Mouse (Mus musculus) large intestine, adult 2 months (tissue): ENCODE data around the gene Tnrc6c. TPM values are rescaled to one million over a fixed set of nuclear protein-coding genes. Genes with fewer than 3 reads are reported as not detected.

Source experiments
- DNase-seq: peaks from one replicate; pipeline ENCODE4 v3.0.0-alpha.2; 2012; ENCODE audit warnings: low read depth, low spot score
- WGBS: fragments of 180-500 bp; shearing (Covaris S2); methylation state at CpG from one replicate; pipeline ENCODE4 v1.1.7; 2018; 5-methylcytosine and 5-hydroxymethylcytosine counted together
- polyA plus RNA-seq: library from polyadenylated mRNA; depleted of rRNA; stranded (reverse); fragments of >200 nt; gene quantifications from 2 replicates; pipeline ENCODE4 v1.2.3, GENCODE M21; 2012

The Tnrc6c gene
- polyA plus RNA-seq, 1 experiment, result 8.2 TPM

DNA sequence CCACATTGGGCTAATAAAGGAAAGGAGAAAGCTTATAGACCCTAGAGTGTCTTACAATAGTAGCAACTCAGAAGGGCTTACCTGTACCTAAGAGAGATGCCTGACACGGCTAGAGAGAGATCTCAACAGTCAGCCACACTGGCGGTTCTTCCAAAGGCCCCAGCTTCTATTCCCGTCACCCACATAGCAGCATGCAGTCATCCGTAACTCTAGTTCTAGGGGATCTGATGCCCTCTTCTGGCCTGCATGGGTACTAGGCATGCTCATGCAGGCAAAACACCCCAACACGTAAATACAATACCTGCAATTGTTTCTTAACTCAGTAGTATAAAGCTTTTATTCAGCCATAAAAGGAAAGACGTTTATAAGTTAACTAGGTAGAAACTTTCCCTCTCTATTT lies 59.3 kb downstream of the Tnrc6c start:
- no peak for DNase-seq
- 87% methylated on average over 6 of the region's 6 CpGs for WGBS

DNA sequence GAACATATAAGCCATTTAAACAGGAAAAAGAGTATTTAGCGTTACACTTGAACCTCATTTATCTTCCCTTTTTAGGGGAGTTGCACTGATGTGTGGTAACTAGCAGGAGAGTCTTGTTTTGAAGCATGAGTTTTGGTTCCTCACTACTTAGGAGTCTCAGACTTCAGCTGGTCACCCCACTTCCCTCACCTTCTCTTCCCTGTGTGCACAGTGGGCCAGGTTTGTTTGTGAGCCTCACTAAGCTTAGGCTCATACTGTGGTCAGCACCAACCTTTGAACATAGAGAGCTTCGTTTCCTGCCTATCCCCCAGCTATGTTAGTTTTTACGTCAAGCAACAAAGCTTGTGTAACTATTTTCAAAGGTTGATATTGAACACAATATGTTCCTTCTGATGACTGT lies 64.7 kb downstream of the Tnrc6c start:
- DNase-seq, result no peak
- WGBS, result 83% methylated on average over 3 of the region's 3 CpGs

DNA sequence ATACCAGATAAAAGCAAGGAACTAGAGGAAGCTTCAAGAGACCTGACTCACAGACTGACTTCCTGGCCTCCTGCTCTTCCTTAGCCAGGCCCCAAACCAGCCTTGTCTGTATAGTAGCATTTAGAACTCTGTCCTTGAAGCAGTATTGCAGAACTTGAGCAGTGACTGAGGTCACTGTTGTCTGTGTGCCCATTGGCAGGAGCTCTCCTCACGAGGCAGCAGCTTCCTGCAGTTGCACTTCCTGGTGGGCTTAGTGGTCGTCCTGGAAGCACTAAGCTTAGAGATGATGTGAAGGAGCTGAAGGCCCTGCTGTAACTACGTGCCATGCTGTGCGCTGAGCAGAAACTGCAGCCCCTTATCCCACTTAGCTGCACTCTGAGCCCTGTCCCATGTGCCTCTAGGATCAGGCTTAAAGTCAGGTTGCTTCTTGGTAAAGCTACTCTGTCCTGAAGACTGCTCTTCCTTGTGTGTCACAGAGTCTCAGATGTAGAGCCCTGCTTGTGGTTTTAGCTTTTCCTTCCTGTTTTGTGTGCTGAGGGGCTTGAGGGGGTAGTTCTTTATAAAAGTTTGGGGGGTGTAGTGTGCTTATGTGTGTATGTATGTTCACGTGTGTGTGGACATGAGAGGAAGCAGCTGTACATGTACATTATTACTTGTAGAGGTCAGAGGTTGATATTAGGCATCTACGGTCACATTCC lies 70.7 kb downstream of the Tnrc6c start:
- WGBS, result 74% methylated on average over 6 of the region's 6 CpGs
- DNase-seq, result no peak

DNA sequence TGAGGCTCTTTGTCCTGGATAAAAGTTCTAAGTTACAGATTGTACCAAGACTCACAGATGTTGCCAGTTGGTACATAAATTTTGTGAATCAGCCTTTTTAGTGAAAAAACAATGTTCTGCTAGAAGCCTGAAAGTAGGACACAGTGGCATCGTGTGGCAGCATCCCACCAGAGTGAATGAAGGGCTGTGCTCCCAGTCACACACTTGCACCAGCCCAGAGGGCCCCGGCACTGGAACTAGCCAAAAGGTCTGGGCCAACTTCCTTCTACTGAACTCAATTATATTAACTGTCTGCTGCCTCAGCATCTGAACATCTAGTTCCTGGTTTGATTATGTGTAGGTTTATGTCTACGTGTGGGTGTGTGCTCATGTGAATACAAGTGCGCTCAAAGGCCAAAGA lies 72.9 kb downstream of the Tnrc6c start:
- DNase-seq, result no peak
- 44% methylated on average over 4 of the region's 4 CpGs for WGBS

DNA sequence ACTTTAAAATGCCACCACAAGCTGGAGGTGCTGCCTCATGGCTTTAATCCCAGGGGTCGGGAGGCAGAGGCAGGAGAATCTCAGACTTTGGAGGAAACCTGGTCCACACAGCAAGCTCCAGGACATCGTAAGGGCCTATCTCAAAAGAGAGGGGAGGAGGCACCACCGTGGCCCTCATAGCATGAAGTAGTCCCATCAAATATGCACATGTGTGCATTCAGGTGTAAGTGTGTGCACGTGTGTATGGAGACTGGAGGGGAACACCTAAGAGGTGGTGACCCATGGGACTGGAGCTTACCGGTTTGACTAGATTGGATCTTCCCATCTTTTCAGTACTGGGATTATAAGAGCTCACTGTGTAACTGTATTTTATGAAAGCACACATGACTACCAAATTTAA lies 74.2 kb downstream of the Tnrc6c start:
- 87% methylated on average over 5 of the region's 5 CpGs for WGBS
- no peak for DNase-seq

DNA sequence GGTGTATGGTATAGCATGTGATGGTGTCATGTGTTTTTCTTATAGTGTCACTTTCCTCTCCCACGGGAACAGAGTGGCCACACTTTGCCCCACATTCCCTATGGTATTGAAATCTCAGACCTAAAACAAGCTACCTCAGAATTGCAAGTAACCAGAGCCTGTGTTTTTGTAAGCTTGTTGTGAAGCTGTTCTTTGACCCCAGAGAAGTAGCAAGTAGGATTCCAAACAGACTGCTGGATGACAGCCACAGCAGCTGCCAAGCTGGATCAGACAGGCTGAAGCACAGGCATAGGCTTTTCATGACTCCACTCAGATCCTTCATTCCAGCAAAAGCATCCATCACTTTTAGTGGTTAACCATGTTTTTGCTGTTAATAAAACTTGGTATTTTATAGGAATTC lies 74.8 kb downstream of the Tnrc6c start:
- WGBS, result 13% methylated on average over 1 of the region's 1 CpGs
- DNase-seq, result no peak

DNA sequence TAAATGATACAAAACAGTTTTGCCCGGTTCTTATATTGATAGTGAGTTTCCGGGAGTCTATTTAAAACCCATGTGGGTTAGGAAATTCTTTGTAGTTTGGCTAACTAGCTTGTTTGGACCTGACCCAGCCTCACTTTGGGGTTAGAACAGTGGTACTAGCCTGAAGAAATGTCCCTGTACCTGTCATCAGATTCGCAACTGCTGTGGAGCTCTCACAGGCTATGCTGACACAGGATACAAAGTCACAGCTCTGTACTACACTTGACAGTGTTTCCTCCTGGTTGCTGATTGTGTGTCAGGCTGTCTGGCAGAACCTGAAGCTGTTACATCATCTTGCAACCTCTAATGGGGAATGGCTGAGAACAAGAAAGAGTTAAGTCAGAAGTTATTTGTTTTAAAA lies 75.3 kb downstream of the Tnrc6c start:
- no peak for DNase-seq
- WGBS, result 69% methylated on average over 3 of the region's 3 CpGs

DNA sequence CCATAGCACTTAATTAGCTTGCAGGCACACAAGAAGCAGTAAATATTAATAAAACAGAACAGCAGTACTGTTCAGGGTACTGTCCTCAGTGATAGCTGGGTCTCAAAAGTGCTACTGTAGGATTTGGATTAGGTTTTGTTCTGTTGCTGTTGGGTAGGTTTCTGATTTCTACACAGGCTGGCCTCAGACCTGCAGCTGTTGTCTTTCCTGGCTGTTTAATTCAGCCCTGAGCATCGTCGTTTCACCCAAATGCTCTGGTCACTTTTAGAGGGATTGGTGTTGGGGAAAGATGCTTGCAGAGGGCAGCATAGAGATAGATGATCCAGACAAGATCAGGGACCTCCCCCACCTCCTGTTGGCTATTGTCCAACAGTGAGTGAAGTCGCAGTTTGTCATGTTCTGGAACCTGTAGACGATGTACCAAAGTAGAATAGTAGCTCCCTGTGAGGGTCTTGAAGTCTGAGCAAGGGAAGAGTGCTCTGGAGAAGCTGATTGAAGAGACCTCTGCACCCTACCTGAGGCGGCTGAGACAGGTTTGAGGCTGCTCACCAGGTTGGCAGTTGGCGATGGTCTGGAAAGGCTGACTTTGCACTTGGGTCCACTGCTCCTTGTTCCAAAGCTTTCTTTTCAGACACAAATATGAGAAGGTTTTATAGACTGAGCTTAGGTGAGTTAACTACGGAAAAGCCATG lies 75.9 kb downstream of the Tnrc6c start:
- WGBS, result 82% methylated on average over 7 of the region's 7 CpGs
- no peak for DNase-seq

DNA sequence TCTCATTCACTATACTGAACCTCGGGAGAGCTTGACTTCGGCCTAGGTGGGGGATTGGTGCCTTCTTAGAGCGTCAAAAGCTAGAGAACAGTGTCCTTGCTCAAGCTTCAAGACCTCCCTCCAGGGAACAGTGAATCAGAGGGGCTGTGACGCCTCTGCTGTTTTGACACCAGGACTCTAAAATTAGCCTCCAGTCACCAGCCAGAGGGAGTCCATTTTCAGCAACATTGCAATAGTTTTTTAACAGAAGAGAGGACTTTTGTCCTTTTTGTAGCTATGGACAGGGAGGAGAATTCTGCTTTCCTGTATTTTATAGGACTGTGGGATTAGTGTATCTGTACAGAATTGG lies 76.4 kb downstream of the Tnrc6c start:
- WGBS, result 82% methylated on average over 4 of the region's 4 CpGs
- no peak for DNase-seq

DNA sequence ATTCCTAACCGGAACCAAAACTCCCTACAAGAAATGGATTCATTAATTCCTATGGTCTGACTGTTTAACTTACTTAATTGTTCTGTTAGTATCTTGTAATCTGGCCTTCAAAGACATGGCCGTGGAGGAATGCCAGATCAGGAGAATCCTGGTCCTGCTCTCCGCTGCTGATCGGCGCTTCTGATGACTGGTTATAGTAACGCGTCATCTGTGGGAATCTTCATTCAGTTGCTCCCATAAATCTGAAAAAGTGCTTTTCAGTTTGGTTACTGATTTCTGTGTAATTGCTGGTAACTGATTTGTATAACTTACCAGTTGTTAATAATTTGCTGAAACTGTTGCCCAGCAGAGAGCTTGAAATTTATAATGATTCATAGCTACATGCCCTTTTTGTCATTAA lies 77.4 kb downstream of the Tnrc6c start:
- WGBS, result 78% methylated on average over 7 of the region's 7 CpGs
- DNase-seq, result no peak

DNA sequence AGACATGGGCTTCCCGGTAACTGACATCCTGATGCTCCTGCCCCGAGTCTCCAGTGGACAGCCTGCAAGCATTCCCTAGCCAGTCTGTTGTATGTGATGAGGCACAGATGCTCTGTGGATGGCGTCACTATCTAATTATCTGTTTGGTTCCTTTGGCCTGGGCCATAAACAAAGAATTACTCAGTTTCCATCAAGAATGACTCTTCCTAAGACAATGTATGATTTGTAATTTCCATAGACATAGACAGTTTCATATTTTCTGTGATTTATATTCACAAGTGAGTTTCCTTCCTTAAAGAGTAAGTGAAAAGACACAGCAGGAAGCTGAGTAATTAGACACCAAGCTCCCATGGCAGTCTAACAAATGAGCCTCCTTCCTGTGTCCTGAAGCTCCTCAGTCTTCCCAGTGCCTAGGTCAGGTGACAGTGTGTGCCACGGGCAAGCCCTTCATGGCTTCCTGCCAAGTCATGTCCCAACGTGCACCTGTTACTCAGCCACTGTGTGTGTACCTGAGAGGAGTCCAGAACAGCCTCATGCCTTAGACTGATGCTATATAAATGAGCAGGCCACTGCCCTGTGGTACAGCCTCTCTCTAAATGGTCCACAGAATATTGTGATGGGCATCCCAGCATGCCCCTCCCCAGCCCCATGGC lies 82.1 kb downstream of the Tnrc6c start:
- WGBS, result 47% methylated on average over 5 of the region's 5 CpGs
- DNase-seq, result peak; percentile 47

DNA sequence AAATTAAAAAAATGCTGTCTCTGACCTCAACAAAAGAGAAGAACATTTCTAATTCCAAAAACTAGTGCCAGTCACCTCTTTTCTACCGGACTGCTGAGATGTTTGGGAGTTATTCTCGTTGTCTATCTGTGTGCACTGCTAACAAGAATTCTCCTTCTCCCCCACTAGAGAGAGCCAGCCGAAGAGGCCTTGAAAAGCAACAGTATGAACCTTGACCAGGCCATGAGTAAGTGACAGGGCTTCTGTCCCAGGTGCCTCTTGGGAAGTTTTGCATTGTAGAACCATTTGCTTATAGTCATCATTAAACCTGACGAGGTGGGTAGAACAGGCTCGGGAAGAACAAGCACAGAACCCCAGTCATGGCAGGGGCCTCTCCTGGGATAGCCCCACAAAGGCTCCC lies 84.0 kb downstream of the Tnrc6c start:
- WGBS, result 81% methylated on average over 5 of the region's 5 CpGs
- DNase-seq, result no peak

DNA sequence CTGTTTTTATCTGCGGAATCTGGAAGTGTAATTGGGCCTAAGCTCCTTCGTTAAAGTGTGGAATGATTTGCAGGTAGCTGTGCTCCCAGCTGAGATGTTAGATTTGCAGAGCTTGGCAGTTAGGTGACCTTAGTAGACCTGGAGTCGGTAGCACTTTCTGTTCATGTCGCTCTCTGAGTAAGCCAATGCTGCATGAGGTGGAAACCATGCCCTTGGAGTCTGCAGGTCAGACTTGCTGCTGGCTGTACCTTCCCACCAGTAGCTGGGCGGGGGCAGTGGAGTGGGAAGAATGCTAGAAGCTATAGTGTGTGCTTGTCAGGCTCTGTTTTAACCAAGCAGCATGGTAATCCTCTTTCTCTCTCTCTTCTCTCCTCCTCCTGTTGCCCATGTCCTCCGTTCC lies 87.0 kb downstream of the Tnrc6c start:
- DNase-seq, result no peak
- 94% methylated on average over 6 of the region's 6 CpGs for WGBS

DNA sequence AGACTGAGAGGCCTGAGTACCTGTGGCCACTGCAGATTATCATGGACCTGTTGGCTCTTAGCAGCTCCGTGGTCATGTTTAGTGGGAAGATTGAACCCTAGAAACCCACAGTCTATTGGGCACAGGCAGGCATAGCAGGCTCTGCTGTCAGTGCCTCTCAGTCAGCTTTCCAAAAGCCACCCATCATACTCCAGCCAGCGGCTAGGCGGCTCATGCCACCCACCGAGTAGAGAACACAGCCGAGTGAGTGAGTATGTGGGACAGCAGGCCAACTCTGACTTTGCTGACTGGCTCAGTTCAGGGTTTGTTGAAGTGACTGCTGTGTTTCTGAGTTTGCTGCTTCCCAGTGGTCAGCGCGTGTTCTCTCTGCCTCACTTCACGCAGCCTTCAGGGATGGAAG lies 88.2 kb downstream of the Tnrc6c start:
- WGBS, result 90% methylated on average over 8 of the region's 8 CpGs
- DNase-seq, result no peak

DNA sequence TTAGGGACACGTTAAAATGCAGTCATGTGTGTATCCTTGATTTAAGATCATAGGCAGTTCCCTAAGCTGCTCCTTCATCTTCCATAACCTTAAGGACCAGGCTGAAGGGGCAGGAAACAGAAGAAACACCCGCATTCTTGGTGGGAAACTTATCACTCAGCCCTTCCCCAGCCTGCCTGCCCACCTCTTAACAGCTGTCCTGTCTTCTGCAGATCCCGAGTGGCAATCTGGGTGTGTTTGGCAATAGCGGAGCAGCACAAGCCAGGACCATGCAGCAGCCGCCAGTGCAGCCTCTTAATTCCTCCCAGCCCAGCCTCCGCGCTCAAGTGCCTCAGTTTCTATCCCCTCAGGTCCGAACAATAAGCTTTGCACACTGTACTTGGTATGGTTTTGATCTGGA lies 88.6 kb downstream of the Tnrc6c start:
- no peak for DNase-seq
- WGBS, result 88% methylated on average over 8 of the region's 8 CpGs

DNA sequence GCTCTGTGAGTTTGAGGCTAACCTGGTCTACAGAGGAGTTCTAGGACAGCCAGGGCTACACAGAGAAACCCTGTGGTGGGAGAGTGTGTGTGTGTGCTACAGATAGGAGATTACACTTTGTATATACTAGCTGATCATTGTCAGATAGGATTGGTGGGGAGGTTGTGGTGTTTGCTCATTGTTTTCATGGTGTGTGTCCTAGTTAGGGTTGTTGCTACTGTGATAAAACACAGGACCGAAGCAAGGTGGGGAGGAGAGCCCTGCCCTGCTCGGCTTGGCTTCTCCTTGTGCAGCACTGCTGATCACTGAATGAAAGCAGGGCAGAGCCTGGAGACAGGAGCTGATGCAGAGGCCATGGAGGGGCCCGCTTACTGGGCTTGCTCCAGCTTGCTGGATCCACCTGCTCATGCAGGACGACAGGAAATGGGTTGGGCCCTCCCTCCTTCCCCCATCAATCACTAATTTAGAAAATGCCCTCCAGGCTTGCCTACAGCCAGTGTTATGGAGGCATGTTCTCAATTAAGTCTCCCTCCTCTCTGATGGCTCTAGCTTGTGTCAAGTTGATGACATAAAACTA lies 89.5 kb downstream of the Tnrc6c start:
- 68% methylated on average over 4 of the region's 4 CpGs for WGBS

DNA sequence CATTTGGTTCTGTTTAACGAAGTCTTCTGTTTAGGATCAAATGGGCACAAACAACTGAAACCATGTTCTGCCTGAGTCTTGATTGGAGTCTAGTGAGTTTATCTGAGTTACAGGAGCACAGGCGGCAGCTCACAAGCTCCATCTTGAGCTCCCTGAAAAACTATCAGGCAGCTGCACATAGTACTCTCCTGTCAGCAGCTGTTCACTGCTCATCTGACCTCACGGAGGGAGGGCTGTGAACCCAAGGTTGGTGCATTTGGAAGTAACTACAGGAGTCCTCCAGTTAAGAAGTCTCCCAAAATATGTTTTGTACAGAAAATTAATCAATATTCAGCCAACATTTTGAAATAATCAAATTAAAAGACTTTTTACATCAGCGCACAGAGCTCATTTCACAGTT lies 94.5 kb downstream of the Tnrc6c start:
- DNase-seq, result no peak
- WGBS, result 91% methylated on average over 4 of the region's 4 CpGs

More for the DNA sequence above, 89.5 kb downstream of the Tnrc6c start:
- DNase-seq, result no peak

DNA sequence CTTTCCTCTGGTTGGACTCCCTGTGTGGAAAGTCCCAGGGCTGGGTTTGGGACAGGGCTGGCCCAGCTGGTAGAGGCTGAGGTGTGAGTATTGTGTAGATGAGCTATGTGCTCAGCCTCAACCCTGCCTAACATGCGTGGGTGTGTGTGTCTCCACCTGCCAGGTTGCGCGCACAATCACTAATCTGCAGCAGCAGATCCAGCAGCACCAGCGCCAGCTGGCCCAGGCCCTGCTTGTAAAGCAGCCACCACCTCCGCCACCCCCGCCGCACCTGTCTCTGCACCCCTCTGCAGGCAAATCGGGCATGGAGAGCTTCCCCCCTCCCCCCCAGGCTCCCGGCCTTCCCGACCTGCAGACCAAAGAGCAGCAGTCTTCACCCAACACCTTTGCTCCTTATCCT lies 95.3 kb downstream of the Tnrc6c start:
- no peak for DNase-seq
- WGBS, result 79% methylated on average over 10 of the region's 10 CpGs

DNA sequence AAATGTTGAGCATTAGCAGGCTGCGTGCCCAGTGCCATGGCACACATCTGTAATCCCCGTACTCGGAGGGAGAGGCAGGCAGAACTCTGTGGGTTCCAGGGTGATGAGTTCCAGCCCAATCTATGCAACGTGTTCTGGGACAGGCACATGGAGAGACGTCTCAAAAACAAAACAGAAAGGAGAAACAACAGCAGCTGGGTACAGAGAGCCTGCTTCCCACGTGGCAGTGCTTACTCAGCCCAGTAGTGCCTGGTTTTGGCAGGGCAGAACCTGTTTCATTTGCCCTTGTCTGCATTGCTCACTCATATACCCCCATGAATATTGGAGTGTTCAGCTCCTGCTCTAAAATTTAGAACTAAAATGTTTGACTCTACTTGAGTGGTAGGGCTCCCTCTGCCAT lies 97.5 kb downstream of the Tnrc6c start:
- no peak for DNase-seq
- WGBS, result 35% methylated on average over 6 of the region's 6 CpGs

DNA sequence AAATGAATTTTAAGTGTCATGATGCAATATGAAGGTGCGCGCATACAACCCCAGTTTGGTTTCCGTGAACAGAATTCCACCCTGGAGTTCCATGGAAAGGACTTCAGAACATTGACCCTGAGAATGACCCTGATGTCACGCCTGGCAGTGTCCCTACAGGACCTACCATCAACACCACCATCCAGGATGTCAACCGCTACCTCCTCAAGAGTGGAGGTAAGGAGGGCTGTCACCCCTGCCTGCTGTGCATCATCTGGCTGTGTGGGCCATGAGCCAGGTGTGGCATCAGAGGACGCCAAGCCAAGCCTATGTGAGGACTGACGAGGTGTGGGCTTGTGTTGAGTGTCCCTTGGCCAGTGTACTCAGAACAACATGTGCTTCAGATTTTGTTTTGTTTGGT lies 101.8 kb downstream of the Tnrc6c start:
- no peak for DNase-seq
- 99% methylated on average over 7 of the region's 7 CpGs for WGBS

DNA sequence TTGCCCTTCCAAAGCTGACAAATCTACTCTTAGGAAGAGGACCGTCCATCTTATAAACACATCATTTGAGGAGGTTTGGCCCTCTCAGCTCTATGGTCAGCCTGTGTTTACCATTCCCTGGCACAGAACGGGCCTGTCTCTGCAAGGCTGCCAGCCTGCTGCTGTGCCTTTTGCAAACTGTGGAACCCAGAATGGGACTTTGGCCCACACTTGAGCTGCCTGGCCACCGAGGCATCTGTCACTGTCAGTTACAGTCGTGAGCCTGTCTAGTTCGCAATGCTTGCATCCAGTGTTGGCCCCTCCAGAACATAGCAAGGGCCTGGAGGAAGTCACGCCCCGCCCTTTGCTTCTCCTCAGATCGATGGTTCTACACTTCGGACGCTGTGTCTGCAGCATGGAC lies 105.2 kb downstream of the Tnrc6c start:
- 77% methylated on average over 10 of the region's 10 CpGs for WGBS
- no peak for DNase-seq
